Mouse (Mus musculus) intestine, embryonic 14.5 days (tissue): Measurements from ENCODE around the gene Nudcd2. TPM values are rescaled to one million over a fixed set of nuclear protein-coding genes. Genes with fewer than 3 reads are reported as not detected.
"Not testable (repeated sequence)": the region's sequence is repeated elsewhere in the genome, so short reads cannot be mapped to it uniquely, and the experiment has no call there.

Experiments
- ATAC-seq: fragments of 200-750 bp; cut with Nextera tagmentation; replicated peaks from 2 replicates; pipeline ENCODE4 v1.8.0; 2017; ENCODE audit warnings: low read depth, moderate number of reproducible peaks, moderate TSS enrichment, moderate library complexity; ENCODE audit not compliant: low FRiP score, low TSS enrichment
- DNase-seq: peaks from one replicate; pipeline ENCODE4 v3.0.0-alpha.2; 2018; ENCODE audit warnings: low spot score
- H3K27ac ChIP-seq: fragments of 300-500 bp; sonication (generic); 2 replicates; pipeline ENCODE4 v1.5.1; 2014; ENCODE audit warnings: low read depth, mild to moderate bottlenecking, control low read depth
- H3K27me3 ChIP-seq: fragments of 300-500 bp; sonication (generic); replicated peaks from 2 replicates; pipeline ENCODE4 v1.6.1; 2014; ENCODE audit warnings: low read length, control low read depth; ENCODE audit not compliant: control insufficient read depth, insufficient read depth
- H3K36me3 ChIP-seq: fragments of 300-500 bp; sonication (generic); 2 replicates; pipeline ENCODE4 v1.6.1; 2014; ENCODE audit warnings: low read length, control low read depth; ENCODE audit not compliant: control insufficient read depth, insufficient read depth
- H3K4me1 ChIP-seq: fragments of 300-500 bp; sonication (generic); replicated peaks from 2 replicates; pipeline ENCODE4 v1.6.1; 2014; ENCODE audit warnings: low read length, control low read depth, mixed read lengths; ENCODE audit not compliant: control insufficient read depth, insufficient read depth
- H3K4me2 ChIP-seq: fragments of 300-500 bp; sonication (generic); 2 replicates; pipeline ENCODE4 v1.6.1; 2014; ENCODE audit warnings: low read length
- H3K4me3 ChIP-seq: fragments of 300-500 bp; sonication (generic); 2 replicates; pipeline ENCODE4 v1.5.1; 2014; ENCODE audit warnings: low read depth, low read length, control low read depth, mixed read lengths
- H3K9ac ChIP-seq: fragments of 300-500 bp; sonication (generic); 2 replicates; pipeline ENCODE4 v1.6.1; 2014; ENCODE audit warnings: mild to moderate bottlenecking, low read length
- H3K9me3 ChIP-seq: fragments of 300-500 bp; sonication (generic); 2 replicates; pipeline ENCODE4 v1.6.1; 2016; ENCODE audit warnings: low read length, control low read depth; ENCODE audit not compliant: control insufficient read depth
- WGBS: fragments of 180-500 bp; shearing (Covaris S2); extraction: QIAGEN DNeasy Blood & Tissue Kit; methylation state at CpG from one replicate; pipeline ENCODE4 v1.1.7; 2014; 5-methylcytosine and 5-hydroxymethylcytosine counted together
- polyA plus RNA-seq: library from polyadenylated mRNA; unstranded; fragments of >200 nt; fragmentation: Nextera tagmentation; extraction: Ambion mirVana; gene quantifications from 2 replicates; pipeline ENCODE4 v1.2.1, GENCODE M21; 2014

The Nudcd2 gene
- polyA plus RNA-seq, 1 experiment from 2014 or later: 149 TPM

GRCm38 (mm10) chr11:40709899-40710298 is 23.6 kb upstream of the Nudcd2 start:
- not testable (repeated sequence) for H3K4me1 ChIP-seq, H3K4me3 ChIP-seq, H3K4me2 ChIP-seq, H3K9ac ChIP-seq, H3K27me3 ChIP-seq, ATAC-seq, H3K27ac ChIP-seq, DNase-seq, H3K9me3 ChIP-seq
- 84% methylated on average over 6 of the region's 6 CpGs for WGBS
- peaks cover 94% of the 10 kb centered on the region for H3K36me3 ChIP-seq

- Histone ChIP-seq H3K9me3 (no peaks in the 10 kb centered on the region), H3K36me3 (peaks cover 94% of the 10 kb centered on the region), H3K4me3 (no peak overlapping the region), H3K4me2 (no peak overlapping the region), H3K4me1 (no peaks in the 10 kb centered on the region), H3K27me3 (no peaks in the 10 kb centered on the region), H3K27ac (no peak overlapping the region), H3K9ac (no peak overlapping the region)
- DNase-seq: no peak
- WGBS: 68% methylated on average over 8 of the region's 8 CpGs
- ATAC-seq: no peak
These were observed 19.6 kb upstream of the Nudcd2 start for GRCm38 (mm10) chr11:40713858-40714257.

GRCm38 (mm10) chr11:40715524-40715923 is 17.9 kb upstream of the Nudcd2 start:
- WGBS: 97% methylated on average over 5 of the region's 5 CpGs
- Histone ChIP-seq H3K27me3 (no peaks in the 10 kb centered on the region), H3K36me3 (peaks cover 92% of the 10 kb centered on the region), H3K4me3 (no peak overlapping the region), H3K27ac (no peak overlapping the region), H3K9ac (no peak overlapping the region), H3K9me3 (no peaks in the 10 kb centered on the region), H3K4me1 (no peaks in the 10 kb centered on the region), H3K4me2 (no peak overlapping the region)
- DNase-seq (no peak), ATAC-seq (no peak)

- Histone ChIP-seq H3K4me3 (no peak overlapping the region), H3K27ac (no peak overlapping the region), H3K36me3 (peaks cover 93% of the 10 kb centered on the region), H3K27me3 (no peaks in the 10 kb centered on the region), H3K4me1 (no peaks in the 10 kb centered on the region), H3K4me2 (no peak overlapping the region), H3K9me3 (no peaks in the 10 kb centered on the region), H3K9ac (no peak overlapping the region)
- DNase-seq (no peak), ATAC-seq (no peak)
These were observed 15.1 kb upstream of the Nudcd2 start for GRCm38 (mm10) chr11:40718324-40718723.

- no peaks in the 10 kb centered on the region for H3K27me3 ChIP-seq
- peak overlapping the region; percentile 94 for H3K4me3 ChIP-seq
- 1% methylated on average over 14 of the region's 14 CpGs for WGBS
- peak overlapping the region; percentile 80 for H3K4me2 ChIP-seq
- H3K27ac ChIP-seq: no peak overlapping the region
- no peaks in the 10 kb centered on the region for H3K9me3 ChIP-seq
- H3K4me1 ChIP-seq: peaks cover 16% of the 10 kb centered on the region
- ATAC-seq: peak; percentile 41
- H3K36me3 ChIP-seq: peaks cover 39% of the 10 kb centered on the region
- H3K9ac ChIP-seq: peak overlapping the region; percentile 65
- no peak for DNase-seq
These were observed 499 bp upstream of the Nudcd2 start for GRCm38 (mm10) chr11:40732997-40733338.

- H3K4me2 ChIP-seq: peak overlapping the region; percentile 90
- 5% methylated on average over 11 of the region's 11 CpGs for WGBS
- H3K9me3 ChIP-seq: no peaks in the 10 kb centered on the region
- no peak for DNase-seq
- H3K36me3 ChIP-seq: peaks cover 40% of the 10 kb centered on the region
- peak overlapping the region; percentile 77; the same call in 1 of the 2 replicates for H3K27ac ChIP-seq
- no peak for ATAC-seq
- H3K4me3 ChIP-seq: peak overlapping the region; percentile 94
- H3K27me3 ChIP-seq: no peaks in the 10 kb centered on the region
- H3K9ac ChIP-seq: peak overlapping the region; percentile 94
- peaks cover 16% of the 10 kb centered on the region for H3K4me1 ChIP-seq
These were observed 835 bp downstream of the Nudcd2 start for GRCm38 (mm10) chr11:40734251-40734752.

GRCm38 (mm10) chr11:40737369-40737768 is 3.9 kb downstream of the Nudcd2 start:
- ATAC-seq (no peak), DNase-seq (no peak)
- Histone ChIP-seq H3K36me3 (peaks cover 61% of the 10 kb centered on the region), H3K9me3 (no peaks in the 10 kb centered on the region), H3K4me2 (no peak overlapping the region), H3K27ac (no peak overlapping the region), H3K9ac (no peak overlapping the region), H3K27me3 (no peaks in the 10 kb centered on the region), H3K4me3 (no peak overlapping the region), H3K4me1 (peaks cover 8% of the 10 kb centered on the region)
- WGBS: 87% methylated on average over 3 of the region's 3 CpGs

GRCm38 (mm10) chr11:40741605-40742262 is 8.3 kb downstream of the Nudcd2 start:
- 90% methylated on average over 12 of the region's 12 CpGs for whole genome bisulfite sequencing
- DNase-seq (no peak), ATAC-seq (no peak)
- Histone ChIP-seq H3K36me3 (peaks cover 54% of the 10 kb centered on the region), H3K9ac (no peak overlapping the region), H3K4me2 (no peak overlapping the region), H3K27ac (no peak overlapping the region), H3K9me3 (no peaks in the 10 kb centered on the region), H3K4me1 (no peaks in the 10 kb centered on the region), H3K4me3 (no peak overlapping the region), H3K27me3 (no peaks in the 10 kb centered on the region)

- no peaks in the 10 kb centered on the region for H3K27me3 ChIP-seq
- no peaks in the 10 kb centered on the region for H3K9me3 ChIP-seq
- ATAC-seq (no peak), DNase-seq (no peak)
- H3K27ac ChIP-seq: no peak overlapping the region
- H3K4me2 ChIP-seq: no peak overlapping the region
- no peak overlapping the region for H3K4me3 ChIP-seq
- peaks cover 28% of the 10 kb centered on the region for H3K36me3 ChIP-seq
- no peaks in the 10 kb centered on the region for H3K4me1 ChIP-seq
- WGBS: 71% methylated on average over 3 of the region's 3 CpGs
- no peak overlapping the region for H3K9ac ChIP-seq
These were observed 10.9 kb downstream of the Nudcd2 start for GRCm38 (mm10) chr11:40744348-40744747.
